Mouse (Mus musculus) bone marrow macrophage, adult 2 months (primary cell): Measurements from ENCODE around the gene Atp7b. TPM values are rescaled to one million over a fixed set of nuclear protein-coding genes. Genes with fewer than 3 reads are reported as not detected.

Experiments used
- H3K27ac ChIP-seq: 2 replicates; pipeline ENCODE4 v1.5.1; 2012; ENCODE audit warnings: low read depth, low read length; ENCODE audit not compliant: insufficient read depth
- H3K4me1 ChIP-seq: 2 replicates; pipeline ENCODE4 v1.6.1; 2012; ENCODE audit warnings: low read length; ENCODE audit not compliant: control insufficient read depth, insufficient read depth
- H3K4me3 ChIP-seq: 2 replicates; pipeline ENCODE4 v1.5.1; 2012; ENCODE audit warnings: mild to moderate bottlenecking, low read length, moderate library complexity; ENCODE audit not compliant: insufficient read depth
- CTCF ChIP-seq: IDR thresholded peaks from 2 replicates; pipeline ENCODE4 v1.5.1; 2012; ENCODE audit warnings: low read depth, mild to moderate bottlenecking, low read length, moderate library complexity
- POLR2A ChIP-seq: IDR thresholded peaks from 2 replicates; pipeline ENCODE4 v1.6.1; 2012; ENCODE audit warnings: mild to moderate bottlenecking, low read depth, low read length, borderline replicate concordance
- polyA plus RNA-seq: library from polyadenylated mRNA; stranded (reverse); fragments of >200 nt; gene quantifications from 2 replicates; pipeline ENCODE4 v1.2.4, GENCODE M21; 2012; ENCODE audit not compliant: missing spikeins, insufficient read depth, insufficient read length

Atp7b gene
- polyA plus RNA-seq, 1 experiment, result not detected

DNA sequence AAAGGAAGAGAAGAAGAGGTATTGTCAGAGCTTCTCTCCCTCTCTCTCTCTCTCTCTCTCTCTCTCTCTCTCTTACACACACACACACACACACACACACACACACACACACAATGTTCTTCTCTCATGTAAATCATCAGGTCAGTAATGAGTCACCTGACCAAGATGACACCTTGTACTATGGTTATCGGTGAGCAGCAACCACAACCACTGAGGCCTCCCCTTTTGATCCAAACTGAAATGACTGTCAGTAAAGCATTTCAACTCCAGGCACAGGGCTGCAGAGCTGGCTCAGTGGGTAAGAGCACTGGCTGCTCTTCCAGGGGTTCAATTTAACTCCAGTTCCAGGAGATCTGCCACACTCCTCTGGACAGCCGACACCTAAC is 4.6 kb downstream of the Atp7b start:
- Histone ChIP-seq H3K4me3 (no peak overlapping the region), H3K4me1 (no peaks in the 10 kb centered on the region), H3K27ac (no peak overlapping the region)
- TF ChIP-seq CTCF, result no peak
- TF ChIP-seq POLR2A, result no peak

- TF ChIP-seq POLR2A (no peak), CTCF (no peak)
- H3K4me1 ChIP-seq, result no peaks in the 10 kb centered on the region
- no peak overlapping the region for H3K4me3 ChIP-seq
- no peak overlapping the region for H3K27ac ChIP-seq
Measured at GRCm38 (mm10) chr8:22054674-22055491, 5.2 kb downstream of the Atp7b start.

DNA sequence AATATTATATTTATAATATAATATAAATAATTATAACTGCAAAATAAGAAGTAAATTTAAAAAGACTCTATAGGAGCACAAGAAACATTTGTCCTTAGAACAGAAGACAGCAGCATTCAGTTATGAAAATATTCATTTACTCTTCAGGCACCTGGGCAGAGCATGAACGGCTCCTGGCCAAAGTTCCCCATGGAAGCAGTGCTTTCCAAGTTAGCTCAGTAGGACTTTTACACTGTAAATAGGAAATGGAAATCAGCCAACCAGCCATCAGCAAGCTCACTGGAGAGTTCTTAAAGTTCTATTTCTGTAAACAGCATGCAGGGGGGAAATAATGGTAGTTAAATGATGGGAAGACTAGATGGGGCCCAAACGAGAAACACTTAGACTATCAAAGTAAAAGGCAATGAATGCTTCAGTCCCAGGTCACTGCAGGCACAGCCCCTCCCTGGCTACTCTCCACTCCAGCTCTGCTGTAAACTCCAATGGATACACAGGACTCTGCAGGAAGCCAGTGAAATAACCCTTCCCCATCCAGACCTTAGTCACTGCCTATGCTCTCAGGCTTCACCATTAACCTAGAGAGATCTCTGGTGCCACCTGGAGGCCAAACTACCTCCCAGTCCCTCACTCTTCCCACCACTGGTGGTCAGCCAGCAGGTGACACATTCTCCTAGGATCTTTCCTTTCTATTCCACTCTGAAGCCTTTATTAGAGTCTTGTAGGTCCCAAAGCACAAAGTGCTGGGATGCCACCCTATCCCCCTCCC is 12.2 kb downstream of the Atp7b start:
- H3K4me1 ChIP-seq, result no peaks in the 10 kb centered on the region
- no peak for TF ChIP-seq POLR2A
- peak; percentile 29 for TF ChIP-seq CTCF
- no peak overlapping the region for H3K4me3 ChIP-seq
- no peak overlapping the region for H3K27ac ChIP-seq

GRCm38 (mm10) chr8:22043706-22044105 is 16.4 kb downstream of the Atp7b start:
- Histone ChIP-seq H3K27ac (no peak overlapping the region), H3K4me1 (no peaks in the 10 kb centered on the region), H3K4me3 (no peak overlapping the region)
- no peak for TF ChIP-seq CTCF
- no peak for TF ChIP-seq POLR2A

- Histone ChIP-seq H3K4me1 (no peaks in the 10 kb centered on the region), H3K4me3 (no peak overlapping the region), H3K27ac (no peak overlapping the region)
- no peak for TF ChIP-seq CTCF
- no peak for TF ChIP-seq POLR2A
Measured at GRCm38 (mm10) chr8:22042515-22042914, 17.6 kb downstream of the Atp7b start.

DNA sequence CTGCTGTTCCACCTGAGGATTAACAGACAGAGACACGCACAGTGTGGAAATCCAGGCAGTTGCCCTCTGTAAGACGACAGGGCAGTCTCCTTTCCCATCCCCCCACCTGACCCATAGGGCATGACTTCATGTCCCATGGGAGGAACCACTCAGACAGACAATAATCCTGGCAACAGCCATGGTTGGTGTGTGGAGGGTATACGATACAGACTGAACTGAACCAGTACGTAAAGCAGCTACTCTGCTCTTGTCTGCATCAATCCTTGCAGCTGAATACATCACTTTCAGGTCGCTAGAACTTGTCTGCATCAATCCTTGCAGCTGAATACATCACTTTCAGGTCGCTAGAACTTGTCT is 20.0 kb downstream of the Atp7b start:
- Histone ChIP-seq H3K4me1 (no peaks in the 10 kb centered on the region), H3K4me3 (no peak overlapping the region), H3K27ac (no peak overlapping the region)
- TF ChIP-seq POLR2A, result no peak
- TF ChIP-seq CTCF, result no peak

DNA sequence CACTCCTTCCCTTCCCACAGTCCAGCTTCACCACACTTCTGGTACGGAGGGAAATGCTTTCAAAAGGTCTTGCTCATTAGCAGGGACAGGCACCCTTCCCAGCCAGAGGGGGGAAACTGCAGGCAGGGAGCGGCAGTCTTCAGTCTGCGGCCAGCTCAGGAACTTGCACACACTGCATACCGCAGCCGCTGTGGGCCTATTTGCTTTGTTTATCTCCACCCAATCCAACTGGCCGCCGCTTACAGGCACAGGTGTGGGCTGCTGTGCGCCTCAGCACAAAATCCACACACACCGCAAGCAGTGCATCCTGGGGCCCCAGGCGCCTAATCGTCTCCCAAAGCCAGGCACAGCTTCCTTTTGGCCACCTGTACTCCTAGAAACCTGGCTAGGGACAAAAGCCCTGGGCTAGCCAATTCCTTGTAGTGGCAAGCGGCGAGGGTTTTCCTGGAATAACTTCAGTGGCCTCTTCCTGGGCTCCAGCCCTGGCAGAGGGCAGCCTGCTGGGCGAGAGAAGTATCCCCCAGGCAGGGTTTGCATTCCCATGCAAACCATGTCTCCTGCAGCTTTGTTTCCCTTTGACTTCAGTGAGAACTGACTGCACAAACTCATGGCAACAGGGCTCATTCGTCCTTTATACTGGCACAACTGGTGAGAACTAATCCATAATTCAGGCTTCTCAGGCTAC is 20.5 kb downstream of the Atp7b start:
- H3K4me3 ChIP-seq, result no peak overlapping the region
- no peak overlapping the region for H3K27ac ChIP-seq
- no peak for TF ChIP-seq POLR2A
- no peak for TF ChIP-seq CTCF
- H3K4me1 ChIP-seq, result no peaks in the 10 kb centered on the region

GRCm38 (mm10) chr8:22037022-22037421 is 23.1 kb downstream of the Atp7b start:
- Histone ChIP-seq H3K4me3 (no peak overlapping the region), H3K4me1 (no peaks in the 10 kb centered on the region), H3K27ac (no peak overlapping the region)
- TF ChIP-seq POLR2A, result no peak
- TF ChIP-seq CTCF, result no peak

DNA sequence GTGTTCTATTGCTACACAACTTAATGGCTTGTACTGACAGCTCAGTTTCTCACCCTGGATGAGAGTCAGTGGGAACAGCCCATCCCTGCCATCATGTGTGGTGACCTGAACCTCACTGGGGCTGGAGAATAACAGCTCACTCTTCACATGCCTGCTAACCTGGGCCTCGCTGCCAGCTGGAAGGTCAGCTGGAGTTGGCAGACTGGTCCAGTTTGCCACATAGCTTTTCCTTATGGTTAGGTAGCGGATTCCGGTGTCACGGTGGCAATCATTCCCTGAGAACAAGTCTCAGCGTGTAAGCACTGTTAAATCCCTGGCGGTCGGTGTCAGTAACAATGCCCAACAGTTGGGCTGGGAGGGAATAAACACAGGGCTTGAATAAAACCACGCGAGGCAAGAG is 24.0 kb downstream of the Atp7b start:
- TF ChIP-seq CTCF (no peak), POLR2A (no peak)
- Histone ChIP-seq H3K4me3 (no peak overlapping the region), H3K4me1 (no peaks in the 10 kb centered on the region), H3K27ac (no peak overlapping the region)

GRCm38 (mm10) chr8:22030990-22031389 is 29.1 kb downstream of the Atp7b start:
- H3K4me3 ChIP-seq, result no peak overlapping the region
- H3K4me1 ChIP-seq, result no peaks in the 10 kb centered on the region
- H3K27ac ChIP-seq, result no peak overlapping the region
- TF ChIP-seq CTCF, result no peak
- no peak for TF ChIP-seq POLR2A
